Mouse (Mus musculus): ENCODE data around the gene Fam3c.

The Fam3c gene

GRCm38 (mm10) chr6:22351551-22351950 is 4.5 kb downstream of the Fam3c start:
- DNase-seq = peak; percentile 44

- no peak for DNase-seq
Measured at GRCm38 (mm10) chr6:22350239-22350571, 5.8 kb downstream of the Fam3c start.

GRCm38 (mm10) chr6:22349531-22350238 is 6.4 kb downstream of the Fam3c start:
- no peak for DNase-seq

- no peak for DNase-seq
Measured at GRCm38 (mm10) chr6:22348975-22349374, 7.1 kb downstream of the Fam3c start.

GRCm38 (mm10) chr6:22348130-22348529 is 7.9 kb downstream of the Fam3c start:
- DNase-seq = no peak

GRCm38 (mm10) chr6:22347132-22347902 is 8.7 kb downstream of the Fam3c start:
- no peak for DNase-seq

GRCm38 (mm10) chr6:22344443-22344842 is 11.6 kb downstream of the Fam3c start:
- no peak for DNase-seq

GRCm38 (mm10) chr6:22343706-22344105 is 12.3 kb downstream of the Fam3c start:
- DNase-seq = no peak

- DNase-seq = no peak
Measured at GRCm38 (mm10) chr6:22343292-22343691, 12.8 kb downstream of the Fam3c start.

- no peak for DNase-seq
Measured at GRCm38 (mm10) chr6:22340779-22341178, 15.3 kb downstream of the Fam3c start.

- DNase-seq = no peak
Measured at GRCm38 (mm10) chr6:22339763-22340542, 16.1 kb downstream of the Fam3c start.

GRCm38 (mm10) chr6:22332548-22332947 is 23.5 kb downstream of the Fam3c start:
- no peak for DNase-seq

- no peak for DNase-seq
Measured at GRCm38 (mm10) chr6:22330169-22330960, 25.7 kb downstream of the Fam3c start.

GRCm38 (mm10) chr6:22327931-22328330 is 28.1 kb downstream of the Fam3c start:
- no peak for DNase-seq

- no peak for DNase-seq
Measured at GRCm38 (mm10) chr6:22327091-22327490, 29.0 kb downstream of the Fam3c start.

GRCm38 (mm10) chr6:22326289-22326688 is 29.8 kb downstream of the Fam3c start:
- no peak for DNase-seq

GRCm38 (mm10) chr6:22325364-22326072 is 30.5 kb downstream of the Fam3c start:
- peak; percentile 88 for DNase-seq

GRCm38 (mm10) chr6:22298059-22298458 is 58.0 kb downstream of the Fam3c start:
- no peak for DNase-seq

GRCm38 (mm10) chr6:22297028-22297427 is 59.0 kb downstream of the Fam3c start:
- no peak for DNase-seq

- DNase-seq = no peak
Measured at GRCm38 (mm10) chr6:22293922-22294321, 62.1 kb downstream of the Fam3c start.

- no peak for DNase-seq
Measured at GRCm38 (mm10) chr6:22292056-22292455, 64.0 kb downstream of the Fam3c start.

GRCm38 (mm10) chr6:22290790-22291189 is 65.3 kb downstream of the Fam3c start:
- DNase-seq = no peak

Measured in thymus, postnatal 4 days (tissue).